In genomic region chr3:135878048-135878447, GRCm38 (mm10) we compare ENCODE assay signal across 25 mouse cellular contexts. TPM values are rescaled to one million over a fixed set of nuclear protein-coding genes. Genes with fewer than 3 reads are reported as not detected.
A peak's percentile ranks its signal among the peaks of the same experiment; 100 is the strongest.
DNase-seq lines count a peak whose midpoint lies in the region; ATAC-seq and TF ChIP-seq lines count a peak whose summit lies in the region.
"Had no signal": no experiment of that assay in that cellular context is flagged by ENCODE, and none has a peak within 500 bp of the region (broad histone marks: within the 10 kb centered on the region; RNA-seq: fewer than 3 reads in every experiment).

No protein-coding gene starts in this region.

- WGBS in kidney, adult 2 months: 67% methylated on average over 6 of the region's 6 CpGs
- WGBS in lung, postnatal 0 days: 74% methylated on average over 6 of the region's 6 CpGs

- no peak overlapping the region for H3K9ac ChIP-seq in lung, postnatal 0 days (replicated peaks; ENCODE audit: low read depth)
- H3K9ac ChIP-seq: forebrain, embryonic 12.5 days; forebrain, postnatal 0 days; heart, embryonic 13.5 days; hindbrain, embryonic 15.5 days; limb, embryonic 12.5 days; midbrain, embryonic 15.5 days; stomach, embryonic 15.5 days had no signal

- intact Hi-C loops in heart, postnatal 25 days (cut with DNase I): no loop called here

- peak; percentile 7 for DNase-seq in kidney, adult 2 months
- DNase-seq in kidney, postnatal 4 days: no peak
- DNase-seq in adipocyte (ENCODE audit: low spot score): peak; percentile 54
- peak; percentile 74 for DNase-seq in lung, postnatal 0 days (ENCODE audit: low spot score)
- DNase-seq in heart, adult 11 months: no peak
- no peak for DNase-seq in heart, postnatal 25 days (ENCODE audit: low spot score)
- DNase-seq: adrenal gland, postnatal 25 days; B cell, adult 2 months; cerebellum, adult 11-12 months; cerebellum, adult 9-11 months; forebrain, postnatal 0 days; heart, postnatal 10 days; layer of hippocampus, adult 9-11 months; right cerebral cortex, postnatal 25 days; thymus, postnatal 14 days had no signal

- H3K4me3 ChIP-seq in kidney, adult 2 months (ENCODE audit: insufficient read depth, low read depth, low read length): no peak overlapping the region
- H3K4me3 ChIP-seq in lung, postnatal 0 days (ENCODE audit: low read depth, low read length): no peak overlapping the region
- H3K4me3 ChIP-seq: erythroblast, embryonic 14.5 days; forebrain, embryonic 12.5 days; heart, embryonic 13.5 days; hindbrain, embryonic 10.5 days; hindbrain, embryonic 15.5 days; limb, embryonic 12.5 days; midbrain, embryonic 15.5 days; stomach, embryonic 15.5 days had no signal

- H3K27me3 ChIP-seq in kidney, adult 2 months (replicated peaks; ENCODE audit: control insufficient read depth, insufficient read depth, low read length): no peaks in the 10 kb centered on the region
- H3K27me3 ChIP-seq in lung, postnatal 0 days (replicated peaks; ENCODE audit: insufficient read depth, low read length): no peaks in the 10 kb centered on the region
- H3K27me3 ChIP-seq: forebrain, embryonic 12.5 days; heart, embryonic 13.5 days; hindbrain, embryonic 15.5 days; limb, embryonic 12.5 days; midbrain, embryonic 15.5 days; stomach, embryonic 15.5 days had no signal

- TF ChIP-seq POLR2A in kidney, adult 2 months (IDR thresholded peaks at IDR 0.05; ENCODE audit: low read depth, low read length): no peak

- H3K9me3 ChIP-seq in lung, postnatal 0 days (ENCODE audit: low read length): no peaks in the 10 kb centered on the region
- H3K9me3 ChIP-seq: forebrain, embryonic 12.5 days; heart, embryonic 13.5 days; hindbrain, embryonic 10.5 days; hindbrain, embryonic 15.5 days; midbrain, embryonic 15.5 days; stomach, embryonic 15.5 days had no signal

- TF ChIP-seq EP300 in lung, postnatal 0 days (IDR thresholded peaks at IDR 0.05): no peak

- H3K4me2 ChIP-seq in lung, postnatal 0 days (replicated peaks; ENCODE audit: low read depth, low read length): no peak overlapping the region
- H3K4me2 ChIP-seq: forebrain, embryonic 12.5 days; heart, embryonic 13.5 days; hindbrain, embryonic 15.5 days; limb, embryonic 12.5 days; midbrain, embryonic 15.5 days; stomach, embryonic 15.5 days had no signal

- ATAC-seq in lung, postnatal 0 days: peak; percentile 75
- 0 out of 2 replicates have a peak, but pooled peaks have one; percentile 12 for ATAC-seq in megakaryocyte, adult 5-6 weeks (ENCODE audit: poor library complexity, severe bottlenecking)
- ATAC-seq: forebrain, postnatal 0 days; inflammation-experienced regulatory T-cells, adult 6 months; midbrain, embryonic 15.5 days had no signal

- no peak for TF ChIP-seq CTCF in kidney, adult 2 months (conservative IDR thresholded peaks at IDR 0.05; ENCODE audit: insufficient read depth, insufficient read length, low read depth, low read length)
- TF ChIP-seq CTCF in lung, postnatal 0 days (IDR thresholded peaks at IDR 0.05): no peak

- no peak overlapping the region for H3K27ac ChIP-seq in kidney, adult 2 months (ENCODE audit: insufficient read depth, low read depth, low read length)
- peak overlapping the region; percentile 11 for H3K27ac ChIP-seq in lung, postnatal 0 days (ENCODE audit: low read length)
- H3K27ac ChIP-seq: forebrain, embryonic 12.5 days; heart, embryonic 13.5 days; hindbrain, embryonic 10.5 days; hindbrain, embryonic 15.5 days; limb, embryonic 12.5 days; midbrain, embryonic 15.5 days; stomach, embryonic 15.5 days had no signal

- no peaks in the 10 kb centered on the region for H3K36me3 ChIP-seq in kidney, adult 2 months (ENCODE audit: control insufficient read depth, insufficient read depth, low read length)
- no peaks in the 10 kb centered on the region for H3K36me3 ChIP-seq in lung, postnatal 0 days (ENCODE audit: insufficient read depth, low read length)
- H3K36me3 ChIP-seq: forebrain, embryonic 12.5 days; heart, embryonic 13.5 days; hindbrain, embryonic 10.5 days; hindbrain, embryonic 15.5 days; limb, embryonic 12.5 days; midbrain, embryonic 15.5 days; stomach, embryonic 15.5 days had no signal

- H3K4me1 ChIP-seq in kidney, adult 2 months (ENCODE audit: control insufficient read depth, insufficient read depth, low read length): no peaks in the 10 kb centered on the region; the same call in 1 of the 2 replicates
- no peaks in the 10 kb centered on the region for H3K4me1 ChIP-seq in lung, postnatal 0 days (ENCODE audit: insufficient read depth, low read depth, low read length)
- H3K4me1 ChIP-seq: forebrain, embryonic 12.5 days; heart, embryonic 13.5 days; hindbrain, embryonic 10.5 days; hindbrain, embryonic 15.5 days; limb, embryonic 12.5 days; midbrain, embryonic 15.5 days; stomach, embryonic 15.5 days had no signal

RNA-seq across cellular contexts. Expression of gene Slc39a8, which starts 53.0 kb away (rescaled TPM):
- polyA plus RNA-seq in kidney, adult 2 months (2012; rRNA removed): 20.6 and 28.7 TPM in 2 replicates
- polyA plus RNA-seq in lung, postnatal 0 days (2015; fragmentation: Nextera tagmentation; extraction: Ambion mirVana): 57.4 and 93.5 TPM in 2 replicates
- 3.3 and 5.5 TPM in 2 replicates for total RNA-seq in megakaryocyte, adult 5-6 weeks (2015)
- 2.7 and 5.2 TPM in 2 replicates for total RNA-seq in megakaryocyte, adult 5-6 weeks (2017)
- total RNA-seq in heart, postnatal 25 days (2021): 1 to 10 TPM; 5.1 to 7.4 TPM

Comparison
In these comparisons a context has a peak if more than half of its experiments do, and no peak if none do; other contexts are left out.
1. DNase-seq: peak in kidney, adult 2 months (single experiment), adipocyte (single experiment) and lung, postnatal 0 days (single experiment); none in kidney, postnatal 4 days (0 of 2), heart, adult 11 months (single experiment) and heart, postnatal 25 days (single experiment).